Mouse (Mus musculus) forebrain, embryonic 16.5 days (tissue): Measurements from ENCODE around the gene Nsun7. TPM values are rescaled to one million over a fixed set of nuclear protein-coding genes. Genes with fewer than 3 reads are reported as not detected.

Experiments used
- ATAC-seq: fragments of 200-750 bp; cut with Nextera tagmentation; 2 replicates; pipeline ENCODE4 v1.8.0; 2017; ENCODE audit warnings: mild to moderate bottlenecking, moderate library complexity
- H3K27ac ChIP-seq: fragments of 300-500 bp; sonication (generic); 2 replicates; pipeline ENCODE4 v1.5.1; 2014; ENCODE audit warnings: low read length, control low read depth
- H3K27me3 ChIP-seq: fragments of 300-500 bp; sonication (generic); replicated peaks from 2 replicates; pipeline ENCODE4 v1.6.1; 2014; ENCODE audit warnings: low read length; ENCODE audit not compliant: control insufficient read depth, insufficient read depth
- H3K36me3 ChIP-seq: fragments of 300-500 bp; sonication (generic); 2 replicates; pipeline ENCODE4 v1.6.1; 2014; ENCODE audit not compliant: control insufficient read depth, insufficient read depth
- H3K4me1 ChIP-seq: fragments of 300-500 bp; sonication (generic); replicated peaks from 2 replicates; pipeline ENCODE4 v1.6.1; 2014; ENCODE audit warnings: low read length; ENCODE audit not compliant: control insufficient read depth, insufficient read depth
- H3K4me2 ChIP-seq: fragments of 300-500 bp; sonication (generic); 2 replicates; pipeline ENCODE4 v1.6.1; 2014; ENCODE audit warnings: mild to moderate bottlenecking, low read length, control low read depth
- H3K4me3 ChIP-seq: fragments of 300-500 bp; sonication (generic); replicated peaks from 2 replicates; pipeline ENCODE4 v1.5.1; 2014; ENCODE audit warnings: mild to moderate bottlenecking, low read length, control low read depth
- H3K9ac ChIP-seq: fragments of 300-500 bp; sonication (generic); replicated peaks from 2 replicates; pipeline ENCODE4 v1.6.1; 2014; ENCODE audit warnings: low read depth, low read length, control low read depth
- H3K9me3 ChIP-seq: fragments of 300-500 bp; sonication (generic); 2 replicates; pipeline ENCODE4 v1.6.1; 2016; ENCODE audit warnings: low read length; ENCODE audit not compliant: control insufficient read depth
- WGBS: fragments of 180-500 bp; shearing (Covaris S2); extraction: QIAGEN DNeasy Blood & Tissue Kit; methylation state at CpG from one replicate; pipeline ENCODE4 v1.1.7; 2014; 5-methylcytosine and 5-hydroxymethylcytosine counted together
- polyA plus RNA-seq: library from polyadenylated mRNA; unstranded; fragments of >200 nt; fragmentation: Nextera tagmentation; extraction: Ambion mirVana; gene quantifications from 2 replicates; pipeline ENCODE4 v1.2.1, GENCODE M21; 2015

Nsun7 gene
- polyA plus RNA-seq, 1 experiment from 2014 or later = 3.2 TPM

DNA sequence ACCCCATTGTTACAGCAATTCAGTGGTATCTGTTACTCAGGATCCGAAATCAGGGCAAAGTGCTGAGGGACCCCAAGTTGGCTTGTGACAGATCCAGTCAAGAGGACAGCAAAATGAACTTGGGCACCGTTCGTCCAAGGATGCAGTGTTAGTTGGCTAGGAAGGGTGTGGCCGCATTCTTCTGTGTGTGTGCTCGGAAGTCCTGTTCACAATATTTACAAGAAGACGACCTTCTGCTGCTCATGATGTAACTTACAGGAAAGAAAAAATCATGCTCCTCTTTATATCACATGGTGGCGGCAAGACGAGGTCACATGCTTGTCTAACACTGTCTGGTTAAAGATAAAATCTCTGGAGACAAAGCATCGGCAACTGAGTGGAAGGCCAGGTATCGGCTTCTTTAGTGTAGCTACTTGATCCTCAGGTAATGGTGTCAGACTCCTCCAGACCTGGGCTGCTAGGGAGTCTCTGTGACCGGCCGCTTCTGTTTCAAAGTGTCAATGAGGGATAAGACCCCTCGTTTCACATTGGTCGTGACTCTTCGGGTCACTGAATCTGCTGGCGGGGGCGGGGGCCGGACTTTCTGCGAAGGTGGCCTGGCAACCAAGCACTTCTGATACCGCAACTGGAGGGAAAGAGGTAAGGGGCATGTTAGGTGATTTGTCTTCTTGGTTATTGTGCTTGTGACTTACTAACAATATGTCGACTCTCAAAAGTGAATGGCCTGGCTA lies 42.6 kb downstream of the Nsun7 start:
- no peak overlapping the region for H3K4me3 ChIP-seq

GRCm38 (mm10) chr5:66302873-66303272 lies 43.2 kb downstream of the Nsun7 start:
- 88% methylated on average over 2 of the region's 2 CpGs for WGBS
- ATAC-seq = no peak
- Histone ChIP-seq H3K9me3 (no peaks in the 10 kb centered on the region), H3K27ac (no peak overlapping the region), H3K9ac (no peak overlapping the region), H3K27me3 (no peaks in the 10 kb centered on the region), H3K4me1 (peaks cover 29% of the 10 kb centered on the region), H3K4me2 (no peak overlapping the region), H3K36me3 (peaks cover 7% of the 10 kb centered on the region; the same call in 1 of the 2 replicates), H3K4me3 (no peak overlapping the region)

More for the DNA sequence above, 42.6 kb downstream of the Nsun7 start:
- 91% methylated on average over 21 of the region's 21 CpGs for WGBS
- Histone ChIP-seq H3K36me3 (peaks cover 6% of the 10 kb centered on the region; the same call in 1 of the 2 replicates), H3K4me2 (no peak overlapping the region), H3K4me1 (peaks cover 29% of the 10 kb centered on the region), H3K27ac (no peak overlapping the region), H3K27me3 (no peaks in the 10 kb centered on the region), H3K9ac (no peak overlapping the region), H3K9me3 (no peaks in the 10 kb centered on the region)
- no peak for ATAC-seq

DNA sequence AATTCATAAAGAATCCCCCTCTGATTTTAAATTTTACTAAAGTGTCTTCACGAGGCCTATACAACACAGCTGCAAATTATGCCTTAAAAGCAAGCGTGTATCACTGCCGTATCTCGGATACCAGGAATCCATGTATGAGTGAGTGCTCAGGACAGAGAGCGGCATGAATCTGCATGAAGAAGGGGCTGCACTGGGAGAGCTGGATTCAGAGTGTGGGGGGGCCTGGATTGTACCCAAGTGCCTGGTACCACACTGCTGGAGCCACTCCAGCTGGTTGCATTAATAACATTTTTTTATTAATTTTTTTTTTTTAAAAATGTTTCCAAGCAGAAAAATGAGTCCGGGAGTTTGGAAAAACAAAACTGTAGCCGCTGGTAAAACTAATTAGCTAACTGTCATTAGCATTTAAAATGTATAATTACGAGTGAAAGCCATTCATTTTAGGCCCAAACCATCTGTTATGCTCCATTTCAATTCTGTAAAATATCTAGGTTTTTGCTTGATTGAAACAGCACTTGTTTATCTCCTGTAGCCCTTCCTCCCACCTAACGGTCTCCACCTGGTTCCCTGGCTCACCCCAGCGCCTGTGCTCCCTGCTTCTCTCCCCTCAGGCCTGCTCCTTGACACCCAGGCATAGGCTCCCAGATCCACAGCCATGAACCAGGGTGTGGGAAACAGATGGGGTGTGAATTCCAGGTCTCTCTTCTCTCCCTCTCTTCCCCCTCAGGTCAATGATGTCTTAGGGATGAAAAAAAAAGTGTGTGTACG lies 44.8 kb downstream of the Nsun7 start:
- WGBS = 31% methylated on average over 11 of the region's 11 CpGs
- Histone ChIP-seq H3K36me3 (peaks cover 7% of the 10 kb centered on the region; the same call in 1 of the 2 replicates), H3K4me1 (peaks cover 26% of the 10 kb centered on the region), H3K27me3 (no peaks in the 10 kb centered on the region), H3K9me3 (no peaks in the 10 kb centered on the region), H3K4me3 (no peak overlapping the region), H3K27ac (peak overlapping the region; percentile 85), H3K4me2 (no peak overlapping the region), H3K9ac (no peak overlapping the region)
- peak; percentile 75 for ATAC-seq

GRCm38 (mm10) chr5:66305511-66305910 lies 45.8 kb downstream of the Nsun7 start:
- ATAC-seq = peak; percentile 59
- H3K36me3 ChIP-seq = peaks cover 7% of the 10 kb centered on the region; the same call in 1 of the 2 replicates
- WGBS = 43% methylated on average over 8 of the region's 8 CpGs

DNA sequence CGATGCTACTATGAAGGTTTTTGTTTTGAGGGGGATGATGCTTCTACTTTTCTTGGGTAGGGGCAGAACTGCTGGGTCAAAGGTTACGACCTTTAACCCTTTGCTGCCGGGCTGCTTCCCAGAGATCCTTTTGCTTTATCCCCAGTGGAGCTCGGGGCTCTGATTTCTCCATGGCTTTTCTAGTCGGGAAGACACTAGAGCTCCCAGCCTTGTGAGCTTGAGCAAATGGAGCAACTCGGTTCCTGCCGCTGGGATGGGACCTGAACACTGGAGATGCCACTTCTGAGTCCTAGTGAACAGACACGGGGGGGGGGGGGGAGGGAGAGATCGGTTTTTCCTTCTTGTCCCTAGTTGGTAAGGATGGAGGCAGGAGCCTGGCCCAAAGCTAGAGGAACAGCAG lies 50.6 kb downstream of the Nsun7 start:
- no peaks in the 10 kb centered on the region for H3K9me3 ChIP-seq
- WGBS = 71% methylated on average over 7 of the region's 9 CpGs
- H3K4me2 ChIP-seq = no peak overlapping the region
- no peak overlapping the region for H3K4me3 ChIP-seq
- ATAC-seq = no peak
- H3K4me1 ChIP-seq = peaks cover 11% of the 10 kb centered on the region
- H3K9ac ChIP-seq = no peak overlapping the region
- 0 out of 2 replicates have a peak, but pooled peaks cover 2% of the 10 kb centered on the region for H3K36me3 ChIP-seq
- no peak overlapping the region for H3K27ac ChIP-seq
- no peaks in the 10 kb centered on the region for H3K27me3 ChIP-seq

More at GRCm38 (mm10) chr5:66305511-66305910, 45.8 kb downstream of the Nsun7 start:
- Histone ChIP-seq H3K4me1 (peaks cover 26% of the 10 kb centered on the region), H3K4me3 (no peak overlapping the region), H3K9me3 (no peaks in the 10 kb centered on the region), H3K27ac (peak overlapping the region; percentile 85), H3K4me2 (no peak overlapping the region), H3K9ac (no peak overlapping the region), H3K27me3 (no peaks in the 10 kb centered on the region)

- Histone ChIP-seq H3K4me2 (no peak overlapping the region), H3K4me3 (no peak overlapping the region), H3K9ac (no peak overlapping the region), H3K4me1 (peaks cover 8% of the 10 kb centered on the region), H3K9me3 (no peaks in the 10 kb centered on the region), H3K36me3 (0 out of 2 replicates have a peak, but pooled peaks cover 2% of the 10 kb centered on the region), H3K27me3 (no peaks in the 10 kb centered on the region), H3K27ac (no peak overlapping the region)
- WGBS = 88% methylated on average over 11 of the region's 11 CpGs
- no peak for ATAC-seq
These were observed 51.1 kb downstream of the Nsun7 start for GRCm38 (mm10) chr5:66310806-66311205.

GRCm38 (mm10) chr5:66315791-66316190 lies 56.1 kb downstream of the Nsun7 start:
- H3K36me3 ChIP-seq = no peaks in the 10 kb centered on the region
- peaks cover 14% of the 10 kb centered on the region for H3K4me1 ChIP-seq
- no peak overlapping the region for H3K9ac ChIP-seq
- no peak overlapping the region for H3K27ac ChIP-seq
- H3K4me3 ChIP-seq = no peak overlapping the region
- H3K4me2 ChIP-seq = no peak overlapping the region
- H3K9me3 ChIP-seq = no peaks in the 10 kb centered on the region
- H3K27me3 ChIP-seq = no peaks in the 10 kb centered on the region
- 79% methylated on average over 5 of the region's 5 CpGs for WGBS
- 0 out of 2 replicates have a peak, but pooled peaks have one; percentile 19 for ATAC-seq

GRCm38 (mm10) chr5:66319341-66319740 lies 59.6 kb downstream of the Nsun7 start:
- Histone ChIP-seq H3K4me1 (peaks cover 18% of the 10 kb centered on the region), H3K27me3 (no peaks in the 10 kb centered on the region), H3K36me3 (no peaks in the 10 kb centered on the region), H3K9me3 (no peaks in the 10 kb centered on the region), H3K9ac (no peak overlapping the region), H3K27ac (peak overlapping the region; percentile 74), H3K4me3 (no peak overlapping the region), H3K4me2 (peak overlapping the region; percentile 6; the same call in 1 of the 2 replicates)
- 67% methylated on average over 6 of the region's 6 CpGs for WGBS
- peak; percentile 8; the same call in 1 of the 2 replicates for ATAC-seq

GRCm38 (mm10) chr5:66319827-66320404 lies 60.2 kb downstream of the Nsun7 start:
- no peaks in the 10 kb centered on the region for H3K27me3 ChIP-seq
- peak overlapping the region; percentile 6; the same call in 1 of the 2 replicates for H3K4me2 ChIP-seq
- H3K9me3 ChIP-seq = no peaks in the 10 kb centered on the region
- 25% methylated on average over 14 of the region's 14 CpGs for WGBS
- ATAC-seq = peak; percentile 59
- H3K9ac ChIP-seq = no peak overlapping the region
- H3K4me3 ChIP-seq = no peak overlapping the region
- H3K4me1 ChIP-seq = peaks cover 22% of the 10 kb centered on the region
- H3K27ac ChIP-seq = peak overlapping the region; percentile 74
- H3K36me3 ChIP-seq = no peaks in the 10 kb centered on the region
